Mouse (Mus musculus) stomach, postnatal 0 days (tissue): Measurements from ENCODE around the gene Hey2. TPM values are rescaled to one million over a fixed set of nuclear protein-coding genes. Genes with fewer than 3 reads are reported as not detected.

Experiments used
- ATAC-seq: fragments of 200-750 bp; cut with Nextera tagmentation; 2 replicates; pipeline ENCODE4 v1.8.0; 2017; ENCODE audit not compliant: low FRiP score, low TSS enrichment
- DNase-seq: peaks from one replicate; pipeline ENCODE4 v3.0.0-alpha.2; 2016; ENCODE audit warnings: low spot score
- H3K27ac ChIP-seq: fragments of 300-500 bp; sonication (generic); replicated peaks from 2 replicates; pipeline ENCODE4 v1.5.1; 2014; ENCODE audit warnings: mild to moderate bottlenecking, control low read depth
- H3K27me3 ChIP-seq: fragments of 300-500 bp; sonication (generic); 2 replicates; pipeline ENCODE4 v1.6.1; 2014; ENCODE audit warnings: low read length; ENCODE audit not compliant: control insufficient read depth, insufficient read depth
- H3K36me3 ChIP-seq: fragments of 300-500 bp; sonication (generic); 2 replicates; pipeline ENCODE4 v1.6.1; 2014; ENCODE audit warnings: low read length, mixed read lengths; ENCODE audit not compliant: control insufficient read depth, insufficient read depth
- H3K4me1 ChIP-seq: fragments of 300-500 bp; sonication (generic); replicated peaks from 2 replicates; pipeline ENCODE4 v1.6.1; 2014; ENCODE audit warnings: antibody characterized with exemption; ENCODE audit not compliant: control insufficient read depth, insufficient read depth
- H3K4me2 ChIP-seq: fragments of 300-500 bp; sonication (generic); replicated peaks from 2 replicates; pipeline ENCODE4 v1.6.1; 2014; ENCODE audit warnings: low read depth, mild to moderate bottlenecking, control low read depth, moderate library complexity
- H3K4me3 ChIP-seq: fragments of 300-500 bp; sonication (generic); 2 replicates; pipeline ENCODE4 v1.5.1; 2014; ENCODE audit warnings: low read depth, low read length, control low read depth
- H3K9ac ChIP-seq: fragments of 300-500 bp; sonication (generic); 2 replicates; pipeline ENCODE4 v1.6.1; 2014; ENCODE audit warnings: mild to moderate bottlenecking, low read length, control low read depth, mixed read lengths
- H3K9me3 ChIP-seq: fragments of 300-500 bp; sonication (generic); 2 replicates; pipeline ENCODE4 v1.6.1; 2016; ENCODE audit warnings: low read length; ENCODE audit not compliant: control insufficient read depth
- CTCF ChIP-seq: IDR thresholded peaks from 2 replicates; pipeline ENCODE4 v1.5.1; 2016; ENCODE audit warnings: antibody characterized with exemption, low read depth, mild to moderate bottlenecking, moderate library complexity
- EP300 ChIP-seq: optimal IDR thresholded peaks from 2 replicates; pipeline ENCODE3; 2016; ENCODE audit warnings: antibody characterized with exemption
- WGBS: fragments of 180-500 bp; shearing (Covaris S2); extraction: QIAGEN DNeasy Blood & Tissue Kit; methylation state at CpG from one replicate; pipeline ENCODE4 v1.1.7; 2014; 5-methylcytosine and 5-hydroxymethylcytosine counted together
- polyA plus RNA-seq: library from polyadenylated mRNA; unstranded; fragments of >200 nt; fragmentation: Nextera tagmentation; extraction: Ambion mirVana; gene quantifications from 2 replicates; pipeline ENCODE4 v1.2.1, GENCODE M21; 2015

Hey2 gene
- polyA plus RNA-seq, 1 experiment from 2014 or later = 1.7 TPM

DNA sequence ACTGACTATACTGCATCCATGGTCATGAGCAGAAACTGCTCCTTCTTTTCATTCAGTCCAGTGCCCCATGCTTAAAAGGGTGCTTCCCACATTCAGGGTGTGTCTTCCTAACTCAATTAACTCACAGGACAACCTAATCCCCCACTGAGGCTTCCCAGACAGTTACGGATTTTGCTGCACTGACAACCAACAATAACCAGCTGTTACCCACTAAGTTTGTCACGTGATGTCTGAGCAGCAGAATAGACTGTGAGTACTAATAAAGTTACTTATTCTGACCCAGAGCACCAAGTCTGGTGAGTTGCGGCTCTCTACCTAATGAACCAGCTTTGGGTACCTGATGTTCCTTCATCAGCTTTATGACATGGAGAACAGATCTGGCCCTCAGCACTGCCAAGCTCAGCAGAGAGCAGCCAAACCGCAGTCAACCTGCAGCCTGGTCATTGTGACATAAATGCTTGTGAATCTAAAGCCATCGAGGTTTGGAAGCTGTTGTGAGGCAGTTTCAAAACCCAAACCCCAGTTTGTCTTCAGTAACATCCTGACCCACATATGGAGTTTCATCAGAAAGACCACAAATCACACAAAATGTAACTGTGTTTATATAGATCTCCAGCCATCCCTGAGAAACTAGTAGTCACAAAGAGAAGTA is 56.4 kb downstream of the Hey2 start:
- TF ChIP-seq CTCF (no peak), EP300 (no peak)

More for the DNA sequence above, 56.4 kb downstream of the Hey2 start:
- DNase-seq (no peak), ATAC-seq (peak; percentile 47; the same call in 1 of the 2 replicates)
- Histone ChIP-seq H3K27ac (no peak overlapping the region), H3K9ac (no peak overlapping the region), H3K4me1 (0 out of 2 replicates have a peak, but pooled peaks cover 2% of the 10 kb centered on the region), H3K4me3 (no peak overlapping the region), H3K27me3 (no peaks in the 10 kb centered on the region), H3K36me3 (no peaks in the 10 kb centered on the region), H3K9me3 (no peaks in the 10 kb centered on the region), H3K4me2 (no peak overlapping the region)
- 69% methylated on average over 5 of the region's 5 CpGs for WGBS

Other genes starting within 250 kb of the Hey2 start
- gene Trmt11, start 242.1 kb downstream of the Hey2 start, polyA plus RNA-seq = 15.1 and 15.9 TPM in 2 replicates
- 60.9 and 67.4 TPM in 2 replicates for gene Hint3, start 213.2 kb downstream of the Hey2 start, polyA plus RNA-seq
- 11.4 and 12.2 TPM in 2 replicates for gene Ncoa7, start 39.5 kb downstream of the Hey2 start, polyA plus RNA-seq